Mouse (Mus musculus) ES-Bruce4 (cell line): ENCODE results near the gene Lrch1. TPM values are rescaled to one million over a fixed set of nuclear protein-coding genes. Genes with fewer than 3 reads are reported as not detected.

ENCODE experiments used
- H3K27ac ChIP-seq: 2 replicates; pipeline ENCODE4 v1.5.1; 2012; ENCODE audit warnings: low read length, inconsistent platforms; ENCODE audit not compliant: insufficient read depth
- H3K27me3 ChIP-seq: 2 replicates; pipeline ENCODE4 v1.6.1; 2012; ENCODE audit warnings: mild to moderate bottlenecking, low read length, inconsistent platforms; ENCODE audit not compliant: control insufficient read depth, poor library complexity, insufficient read depth, severe bottlenecking
- H3K36me3 ChIP-seq: 2 replicates; pipeline ENCODE4 v1.6.1; 2012; ENCODE audit warnings: inconsistent platforms, mild to moderate bottlenecking, low read length, moderate library complexity; ENCODE audit not compliant: control insufficient read depth, poor library complexity, insufficient read depth, severe bottlenecking
- H3K4me1 ChIP-seq: one replicate; pipeline ENCODE4 v1.8.1; 2011; ENCODE audit warnings: low read length; ENCODE audit not compliant: control insufficient read depth, insufficient read depth
- H3K4me3 ChIP-seq: 2 replicates; pipeline ENCODE4 v1.5.1; 2011; ENCODE audit warnings: low read depth, mild to moderate bottlenecking, low read length
- H3K9ac ChIP-seq: 2 replicates; pipeline ENCODE4 v1.6.1; 2012; ENCODE audit warnings: low read depth, mild to moderate bottlenecking, inconsistent platforms; ENCODE audit not compliant: poor library complexity, severe bottlenecking
- H3K9me3 ChIP-seq: replicated peaks from 2 replicates; pipeline ENCODE4 v1.6.1; 2012; ENCODE audit warnings: mild to moderate bottlenecking, low read length, inconsistent platforms; ENCODE audit not compliant: control insufficient read depth, poor library complexity, insufficient read depth, severe bottlenecking
- CTCF ChIP-seq: IDR thresholded peaks from one replicate; pipeline ENCODE4 v1.8.1; 2011; ENCODE audit warnings: low read depth, low read length
- EP300 ChIP-seq: IDR thresholded peaks from 2 replicates; pipeline ENCODE4 v1.6.1; 2011; ENCODE audit warnings: low read depth, low read length; ENCODE audit not compliant: insufficient read depth
- POLR2A ChIP-seq: IDR thresholded peaks from one replicate; pipeline ENCODE4 v1.8.1; 2011; ENCODE audit warnings: low read length; ENCODE audit not compliant: insufficient read depth
- polyA plus RNA-seq: library from polyadenylated mRNA; stranded (reverse); fragments of >200 nt; gene quantifications from 2 replicates; pipeline ENCODE4 v1.2.4, GENCODE M21; 2011; ENCODE audit warnings: low read depth; ENCODE audit not compliant: missing spikeins, insufficient read depth, insufficient read length

The Lrch1 gene
- polyA plus RNA-seq, 1 experiment = 17.0 TPM

GRCm38 (mm10) chr14:74939355-74939754 is 8.3 kb downstream of the Lrch1 start:
- no peaks in the 10 kb centered on the region for H3K36me3 ChIP-seq
- H3K4me3 ChIP-seq = no peak overlapping the region
- H3K4me1 ChIP-seq = no peaks in the 10 kb centered on the region
- no peak overlapping the region for H3K27ac ChIP-seq
- H3K9me3 ChIP-seq = no peaks in the 10 kb centered on the region
- no peaks in the 10 kb centered on the region for H3K27me3 ChIP-seq
- TF ChIP-seq POLR2A = no peak
- no peak for TF ChIP-seq CTCF
- TF ChIP-seq EP300 = no peak
- no peak overlapping the region for H3K9ac ChIP-seq

DNA sequence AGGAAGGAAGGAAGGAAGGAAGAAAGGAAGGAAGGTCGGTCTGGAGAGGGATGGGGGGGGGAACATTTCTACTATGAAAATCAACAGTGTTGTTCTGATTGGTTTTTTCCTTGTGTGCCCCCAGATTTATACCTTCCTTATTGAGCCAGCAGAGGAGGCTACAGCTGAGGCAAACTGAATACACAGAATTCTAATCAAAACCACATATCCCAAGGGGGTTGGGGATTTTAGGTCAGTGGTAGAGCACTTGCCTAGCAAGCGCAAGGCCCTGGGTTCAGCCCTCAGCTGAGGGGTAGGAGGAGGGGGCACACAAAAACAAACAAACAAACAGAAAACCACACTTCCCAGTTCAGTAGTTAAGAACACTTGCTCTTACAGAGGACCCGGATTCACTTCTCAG is 8.8 kb downstream of the Lrch1 start:
- no peaks in the 10 kb centered on the region for H3K36me3 ChIP-seq
- H3K27me3 ChIP-seq = no peaks in the 10 kb centered on the region
- TF ChIP-seq CTCF = no peak
- TF ChIP-seq EP300 = no peak
- TF ChIP-seq POLR2A = no peak
- H3K9ac ChIP-seq = no peak overlapping the region
- H3K4me3 ChIP-seq = no peak overlapping the region
- no peak overlapping the region for H3K27ac ChIP-seq
- no peaks in the 10 kb centered on the region for H3K4me1 ChIP-seq
- no peaks in the 10 kb centered on the region for H3K9me3 ChIP-seq

DNA sequence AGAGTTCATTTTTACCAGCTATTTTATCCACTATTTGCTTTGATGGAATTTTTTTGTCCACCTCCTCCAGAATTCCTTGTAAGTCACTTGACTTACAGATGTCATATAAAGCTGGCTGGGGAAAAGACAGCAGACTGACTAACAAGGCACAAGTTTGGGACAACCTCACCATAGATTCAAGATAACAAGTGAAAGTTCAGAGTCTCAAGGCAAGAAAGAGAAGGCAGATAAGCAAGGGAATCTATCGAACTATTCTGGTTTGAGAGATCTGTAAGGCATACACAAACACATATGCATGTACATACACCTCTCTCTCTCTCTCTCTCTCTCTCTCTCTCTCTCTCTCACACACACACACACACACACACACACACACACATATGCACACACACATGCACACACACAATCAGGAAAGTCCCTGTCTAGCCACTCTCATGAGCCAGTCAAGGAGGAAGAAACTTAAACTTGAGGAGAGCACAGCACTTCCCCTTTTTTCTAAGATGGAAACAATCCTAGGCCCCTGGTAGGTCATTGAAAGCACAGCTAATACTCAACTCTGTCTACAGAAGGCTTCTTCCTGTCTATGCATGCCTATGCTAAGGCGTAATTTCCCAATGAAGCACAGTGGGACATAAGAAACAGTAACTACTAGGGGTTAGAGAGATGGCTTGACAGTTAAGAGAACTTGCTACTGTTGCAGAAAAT is 11.0 kb downstream of the Lrch1 start:
- Histone ChIP-seq H3K9ac (no peak overlapping the region), H3K36me3 (no peaks in the 10 kb centered on the region), H3K9me3 (no peaks in the 10 kb centered on the region), H3K4me1 (no peaks in the 10 kb centered on the region), H3K27ac (no peak overlapping the region), H3K27me3 (no peaks in the 10 kb centered on the region), H3K4me3 (no peak overlapping the region)
- no peak for TF ChIP-seq POLR2A
- no peak for TF ChIP-seq CTCF
- no peak for TF ChIP-seq EP300

DNA sequence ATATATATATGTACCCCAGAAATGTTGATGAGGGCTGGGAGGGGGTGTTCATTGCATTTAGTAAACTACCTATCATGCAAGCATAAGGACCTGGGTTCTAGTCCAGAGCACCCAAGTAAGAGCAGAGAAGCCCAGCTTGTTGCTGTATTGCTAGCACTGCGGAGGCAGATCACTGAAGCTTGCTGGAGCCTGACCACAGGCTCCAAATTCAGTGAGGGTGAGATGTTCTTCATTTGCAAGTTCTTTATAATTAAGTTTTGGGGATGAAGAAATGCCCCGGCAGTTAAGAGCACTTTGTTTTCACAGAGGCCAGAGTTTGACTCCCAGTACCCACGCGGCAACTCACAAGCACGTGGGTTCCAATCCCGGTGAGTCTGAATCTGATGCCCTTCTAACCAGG is 12.6 kb downstream of the Lrch1 start:
- no peak overlapping the region for H3K27ac ChIP-seq
- TF ChIP-seq CTCF (no peak), EP300 (no peak), POLR2A (no peak)

DNA sequence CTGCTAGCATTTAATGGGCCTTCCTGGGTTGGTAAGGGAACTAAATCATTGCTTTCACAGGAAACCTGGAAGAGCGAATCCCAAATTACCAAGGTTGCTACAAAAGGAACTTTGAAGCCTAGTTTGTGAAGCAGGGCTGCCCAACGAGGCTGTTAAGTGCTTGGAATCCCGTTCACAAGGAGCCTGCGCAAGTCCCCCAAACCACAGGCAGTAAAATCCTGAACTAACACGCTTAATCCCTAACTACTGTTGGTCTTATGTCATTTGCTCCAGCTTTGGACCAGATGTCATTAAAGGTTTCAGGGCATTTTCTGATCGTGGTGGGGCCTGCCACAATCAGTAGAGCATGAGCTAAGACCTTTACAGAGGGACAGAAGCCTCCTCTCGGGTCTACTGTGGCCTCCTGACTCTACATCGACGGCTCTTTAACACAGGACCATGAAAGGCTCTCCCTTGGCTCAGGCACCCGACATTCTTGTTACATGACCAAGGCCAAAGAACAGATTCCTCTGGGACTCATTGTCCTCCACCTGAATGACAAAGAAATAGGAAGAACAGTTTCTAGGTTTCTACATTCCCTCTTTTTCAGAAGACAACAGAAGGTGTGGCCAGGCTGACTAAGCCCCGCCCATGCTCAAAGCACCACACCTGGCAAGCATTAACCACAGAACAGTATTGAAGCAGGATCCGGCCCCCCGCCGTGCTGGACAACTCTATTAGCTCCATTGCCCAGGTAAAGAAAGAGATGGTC is 13.5 kb downstream of the Lrch1 start:
- peak overlapping the region; percentile 83 for H3K27ac ChIP-seq
- TF ChIP-seq EP300 (peak; percentile 92), POLR2A (no peak)
- H3K4me3 ChIP-seq = no peak overlapping the region
- peaks cover 1% of the 10 kb centered on the region for H3K4me1 ChIP-seq
- H3K9me3 ChIP-seq = no peaks in the 10 kb centered on the region
- no peaks in the 10 kb centered on the region for H3K36me3 ChIP-seq
- H3K9ac ChIP-seq = peak overlapping the region; percentile 38; the same call in 1 of the 2 replicates
- no peaks in the 10 kb centered on the region for H3K27me3 ChIP-seq

More for the DNA sequence above, 12.6 kb downstream of the Lrch1 start:
- Histone ChIP-seq H3K9ac (no peak overlapping the region), H3K9me3 (no peaks in the 10 kb centered on the region), H3K36me3 (no peaks in the 10 kb centered on the region), H3K4me1 (no peaks in the 10 kb centered on the region), H3K27me3 (no peaks in the 10 kb centered on the region), H3K4me3 (no peak overlapping the region)

- Histone ChIP-seq H3K9me3 (no peaks in the 10 kb centered on the region), H3K4me3 (no peak overlapping the region), H3K36me3 (no peaks in the 10 kb centered on the region), H3K4me1 (peaks cover 7% of the 10 kb centered on the region), H3K27ac (no peak overlapping the region), H3K27me3 (no peaks in the 10 kb centered on the region), H3K9ac (no peak overlapping the region)
- TF ChIP-seq POLR2A (no peak), EP300 (no peak), CTCF (no peak)
Observed at GRCm38 (mm10) chr14:74929739-74930138, 17.9 kb downstream of the Lrch1 start.
